Mouse (Mus musculus): ENCODE data around the gene Eya2. TPM values are rescaled to one million over a fixed set of nuclear protein-coding genes. Genes with fewer than 3 reads are reported as not detected.
"Not testable (repeated sequence)": the region's sequence is repeated elsewhere in the genome, so short reads cannot be mapped to it uniquely, and the experiment has no call there.

The Eya2 gene
- total RNA-seq (2021) = 1 to 10 TPM; 2.1 to 3.5 TPM
- long read RNA-seq, experiment 1, partial matches to known transcripts = 0 of 1 reads
- long read RNA-seq, experiment 1, other reads (novel, unspliced or antisense) = 0 of 1 reads
- long read RNA-seq, experiment 2, partial matches to known transcripts = 1 of 2 reads
- long read RNA-seq, experiment 2, other reads (novel, unspliced or antisense) = 0 of 2 reads

DNA sequence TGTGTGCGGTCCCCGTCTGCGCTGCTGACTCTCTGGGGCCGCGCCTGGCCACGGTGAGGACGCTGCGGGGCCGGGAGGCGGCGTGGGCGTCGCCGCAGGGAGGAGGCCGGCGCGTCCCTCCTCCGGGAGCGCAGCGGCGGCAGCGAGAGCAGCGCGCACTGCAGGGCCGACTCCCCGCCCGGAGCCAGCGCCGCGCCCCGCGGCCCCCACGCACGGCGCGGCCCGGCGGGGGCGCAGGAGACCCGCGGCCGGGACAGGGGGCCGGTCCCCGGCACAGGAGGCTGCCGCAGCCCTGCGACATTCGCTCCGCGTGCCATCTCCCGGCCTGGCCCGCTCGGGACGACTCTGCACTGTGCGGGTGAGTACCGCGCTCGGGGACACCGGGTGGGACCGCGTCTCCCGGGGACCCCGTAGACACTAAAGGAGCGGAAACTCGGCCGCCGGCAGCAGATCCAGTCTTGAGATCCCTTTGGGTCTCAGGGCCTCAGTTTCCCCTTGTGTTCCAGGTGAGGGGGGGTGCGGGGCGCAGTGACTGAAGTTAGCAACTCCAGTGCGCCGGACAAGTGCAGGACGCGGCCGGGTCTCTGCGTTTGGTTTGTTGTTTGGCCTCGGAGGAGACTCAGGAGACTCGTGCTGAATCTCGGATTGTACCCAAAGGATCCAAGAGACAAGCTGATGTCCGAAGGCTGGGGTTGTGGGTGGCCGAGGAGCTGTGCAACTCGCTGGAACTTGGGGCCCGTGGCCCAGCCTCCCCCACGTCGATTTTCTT is at the start of gene Eya2:
Gene Eya2 (plus strand): TSS at position 126 of the 769 bp plus-strand sequence.
- no peak for DNase-seq (ENCODE audit: low spot score in 2 of 2)

DNA sequence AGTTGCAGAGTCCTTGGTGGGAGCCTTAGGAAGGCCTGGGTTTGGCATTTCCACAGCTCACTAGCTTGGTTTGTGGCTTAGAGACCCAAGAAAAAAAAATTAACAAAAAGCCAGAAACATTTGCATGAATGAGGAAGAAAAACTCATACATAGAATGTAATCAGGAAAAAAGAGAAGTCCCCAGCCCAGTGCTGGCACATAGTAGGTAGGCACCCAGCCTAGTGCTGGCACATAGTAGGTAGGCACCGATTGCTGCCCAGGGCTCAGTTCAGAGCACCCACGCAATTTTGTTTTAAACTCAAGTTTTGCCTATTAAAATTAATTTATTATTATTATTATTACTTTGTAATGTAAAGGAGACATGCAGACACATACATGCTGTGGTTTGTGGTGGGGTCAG is 49.1 kb upstream of the Eya2 start:
- DNase-seq (ENCODE audit: low spot score in 2 of 2) = no peak

- DNase-seq (ENCODE audit: low spot score in 2 of 2) = no peak
Measured at GRCm38 (mm10) chr2:165546341-165546740, 48.5 kb upstream of the Eya2 start.

DNA sequence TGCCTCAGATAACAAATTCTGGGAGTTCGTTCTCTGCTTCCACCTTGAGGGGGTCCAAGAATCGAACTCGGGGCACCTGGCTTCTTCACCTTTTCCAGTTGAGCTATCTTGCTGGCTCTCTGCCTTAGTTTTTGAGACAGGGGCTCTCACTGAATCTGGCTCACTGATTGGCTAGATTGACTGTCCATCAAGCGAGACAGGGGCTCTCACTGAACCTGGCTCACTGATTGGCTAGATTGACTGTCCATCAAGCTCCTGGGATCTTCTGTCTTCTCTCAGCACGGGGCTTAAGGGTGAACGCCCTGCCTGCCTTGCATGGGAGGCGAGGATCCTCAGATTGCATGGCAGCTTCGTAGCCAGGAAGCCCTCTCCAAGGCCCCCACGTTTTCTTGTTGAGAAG is 47.4 kb upstream of the Eya2 start:
- DNase-seq (ENCODE audit: low spot score in 2 of 2) = peak; percentile 14 to 18

DNA sequence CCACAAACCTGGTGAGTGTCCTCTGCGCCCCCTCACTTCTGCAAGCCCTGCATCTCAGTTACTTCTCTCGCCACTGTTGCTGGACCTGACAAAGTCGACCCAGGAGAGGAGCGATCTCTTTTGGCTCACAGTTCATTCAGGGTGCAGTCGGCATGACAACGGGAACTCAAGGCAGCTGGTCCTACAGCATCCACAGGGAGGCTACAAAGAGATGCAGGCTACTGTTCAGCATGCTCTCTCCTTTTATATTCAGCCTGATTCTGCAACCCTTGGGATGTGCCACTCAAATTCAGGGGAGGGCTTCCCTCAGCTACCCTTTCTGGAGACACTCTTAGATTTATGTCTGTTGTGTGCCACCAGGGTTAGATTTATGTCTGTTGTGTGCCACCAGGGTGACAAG is 46.2 kb upstream of the Eya2 start:
- DNase-seq (ENCODE audit: low spot score in 2 of 2) = no peak

DNA sequence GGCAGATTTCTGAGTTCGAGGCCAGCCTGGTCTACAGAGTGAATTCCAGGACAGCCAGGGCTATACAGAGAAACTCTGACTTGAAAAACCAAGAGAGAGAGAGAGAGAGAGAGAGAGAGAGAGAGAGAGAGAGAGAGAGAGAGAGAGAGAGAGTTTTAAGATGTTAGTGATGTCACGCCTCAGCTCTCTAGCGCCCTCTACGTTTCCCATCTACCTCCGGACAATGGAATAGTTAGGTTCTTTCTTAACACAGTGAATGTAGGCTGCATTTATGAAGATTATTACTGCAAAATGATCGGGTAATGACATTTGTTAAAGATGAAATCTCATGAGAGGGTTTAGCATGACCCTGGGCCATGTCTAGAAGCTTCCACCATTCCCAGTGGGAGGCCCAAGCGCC is 44.4 kb upstream of the Eya2 start:
- not testable (repeated sequence) for DNase-seq (ENCODE audit: low spot score in 2 of 2)

- no peak for DNase-seq (ENCODE audit: low spot score in 2 of 2)
Measured at GRCm38 (mm10) chr2:165554066-165554465, 40.8 kb upstream of the Eya2 start.

- no peak for DNase-seq (ENCODE audit: low spot score in 2 of 2)
Measured at GRCm38 (mm10) chr2:165557278-165557677, 37.6 kb upstream of the Eya2 start.

GRCm38 (mm10) chr2:165558916-165559315 is 35.9 kb upstream of the Eya2 start:
- DNase-seq (ENCODE audit: low spot score in 2 of 2) = no peak

DNA sequence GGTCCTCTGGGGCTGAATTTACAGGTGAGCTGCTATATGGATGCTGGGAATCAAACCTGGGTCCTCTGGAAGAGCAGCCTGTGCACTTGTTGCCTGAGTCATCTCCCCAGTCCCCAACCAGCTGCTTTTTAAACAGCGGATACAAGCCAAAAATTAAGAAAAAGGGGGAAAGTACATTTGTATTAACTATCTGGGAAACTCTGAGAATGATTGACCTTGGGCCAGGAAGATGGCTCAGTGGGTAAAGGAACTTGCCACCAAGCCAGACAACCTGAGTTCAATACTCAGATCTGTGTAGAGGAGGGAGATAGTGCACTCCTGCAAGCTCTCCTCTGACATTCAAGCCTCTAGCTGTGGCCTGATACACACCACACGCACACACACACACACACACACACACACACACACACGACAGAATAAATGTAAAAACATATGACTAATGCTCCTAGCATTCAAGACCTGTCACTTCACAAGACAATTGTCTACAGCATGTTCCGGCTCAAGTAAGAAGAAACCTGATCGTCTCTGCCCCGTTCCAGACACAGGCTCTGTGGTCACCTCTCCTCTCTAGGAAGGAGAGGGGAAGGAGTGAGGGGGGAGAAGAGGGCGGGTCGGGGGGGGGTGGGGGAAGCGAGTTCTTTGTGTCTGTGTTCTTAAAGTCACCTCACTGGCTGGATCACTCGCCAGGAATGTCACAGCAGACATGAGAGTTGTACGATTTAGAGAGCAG is 35.2 kb upstream of the Eya2 start:
- no peak for DNase-seq (ENCODE audit: low spot score in 2 of 2)

- no peak for DNase-seq (ENCODE audit: low spot score in 2 of 2)
Measured at GRCm38 (mm10) chr2:165561861-165562260, 33.0 kb upstream of the Eya2 start.

GRCm38 (mm10) chr2:165563298-165564058 is 31.4 kb upstream of the Eya2 start:
- no peak for DNase-seq (ENCODE audit: low spot score in 2 of 2)

GRCm38 (mm10) chr2:165564101-165564500 is 30.7 kb upstream of the Eya2 start:
- DNase-seq (ENCODE audit: low spot score in 2 of 2) = no peak

DNA sequence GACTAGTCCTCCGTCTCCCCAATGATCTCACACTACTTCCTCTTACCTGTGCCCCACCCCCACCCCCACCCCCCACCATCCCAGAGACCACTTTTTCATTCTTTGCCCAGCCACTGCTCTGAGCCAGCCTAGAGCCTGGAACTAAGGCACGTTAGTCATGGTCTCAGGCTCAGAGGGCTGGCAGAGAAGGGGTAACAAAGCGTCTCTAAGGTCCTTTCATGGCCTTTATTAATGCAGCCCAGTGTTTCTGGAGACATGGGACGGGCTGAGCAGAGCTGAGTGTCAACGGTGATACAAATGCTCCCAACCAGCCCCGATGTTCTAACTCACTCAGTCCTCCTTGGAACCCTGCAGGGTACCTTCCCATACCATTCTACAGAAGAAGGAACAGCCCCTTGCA is 30.2 kb upstream of the Eya2 start:
- no peak for DNase-seq (ENCODE audit: low spot score in 2 of 2)

GRCm38 (mm10) chr2:165566898-165567297 is 27.9 kb upstream of the Eya2 start:
- no peak for DNase-seq (ENCODE audit: low spot score in 2 of 2)

- no peak for DNase-seq (ENCODE audit: low spot score in 2 of 2)
Measured at GRCm38 (mm10) chr2:165567820-165568219, 27.0 kb upstream of the Eya2 start.

DNA sequence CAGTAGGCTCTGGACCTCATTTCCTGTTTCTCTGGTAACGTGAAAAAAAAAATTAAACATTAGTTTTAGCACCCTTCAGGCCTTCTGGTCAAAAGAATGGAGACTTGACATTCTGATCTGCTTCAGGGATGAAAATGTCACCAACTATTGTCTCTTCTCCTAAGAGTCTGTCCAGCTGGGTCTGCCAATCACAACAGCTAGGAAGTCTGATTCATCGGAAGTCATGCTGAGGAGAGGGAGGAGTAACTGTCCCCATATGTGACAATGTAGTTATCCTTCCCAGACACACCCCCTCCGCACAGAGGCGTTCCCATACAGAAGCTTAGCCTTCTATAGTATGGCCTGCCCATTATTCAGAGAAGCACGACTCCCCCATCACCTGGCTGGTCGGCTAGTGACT is 25.9 kb upstream of the Eya2 start:
- DNase-seq (ENCODE audit: low spot score in 2 of 2) = no peak

GRCm38 (mm10) chr2:165571216-165571778 is 23.5 kb upstream of the Eya2 start:
- DNase-seq (ENCODE audit: low spot score in 2 of 2) = no peak

DNA sequence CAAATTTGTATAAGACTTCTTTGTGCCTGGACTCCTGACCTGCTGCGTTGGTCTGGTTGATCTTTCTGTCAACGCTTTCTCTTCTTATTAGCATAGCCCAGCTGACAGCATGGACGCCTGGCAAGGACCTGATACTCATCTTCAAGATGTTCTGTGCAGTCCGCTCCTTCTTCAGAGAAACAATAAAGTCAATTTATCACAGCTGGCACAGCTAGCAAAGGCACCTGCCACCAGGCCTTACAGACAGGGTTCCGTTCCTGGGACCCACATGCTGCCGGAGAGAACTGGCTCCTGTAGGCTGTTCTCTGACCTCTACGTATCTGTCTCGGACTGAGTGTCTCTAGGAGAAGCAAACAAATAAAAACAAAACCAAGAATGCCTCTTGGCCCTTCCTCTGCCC is 11.8 kb upstream of the Eya2 start:
- no peak for DNase-seq (ENCODE audit: low spot score in 2 of 2)

GRCm38 (mm10) chr2:165583518-165583917 is 11.3 kb upstream of the Eya2 start:
- DNase-seq (ENCODE audit: low spot score in 2 of 2) = no peak

GRCm38 (mm10) chr2:165584563-165584962 is 10.3 kb upstream of the Eya2 start:
- DNase-seq (ENCODE audit: low spot score in 2 of 2) = no peak

Measured in left cerebral cortex, adult 18-20 months (tissue).